Mouse (Mus musculus): ENCODE results near the gene Trpm8. TPM values are rescaled to one million over a fixed set of nuclear protein-coding genes. Genes with fewer than 3 reads are reported as not detected.

The Trpm8 gene
- polyA plus RNA-seq, 1 experiment, result 0.02 TPM

DNA sequence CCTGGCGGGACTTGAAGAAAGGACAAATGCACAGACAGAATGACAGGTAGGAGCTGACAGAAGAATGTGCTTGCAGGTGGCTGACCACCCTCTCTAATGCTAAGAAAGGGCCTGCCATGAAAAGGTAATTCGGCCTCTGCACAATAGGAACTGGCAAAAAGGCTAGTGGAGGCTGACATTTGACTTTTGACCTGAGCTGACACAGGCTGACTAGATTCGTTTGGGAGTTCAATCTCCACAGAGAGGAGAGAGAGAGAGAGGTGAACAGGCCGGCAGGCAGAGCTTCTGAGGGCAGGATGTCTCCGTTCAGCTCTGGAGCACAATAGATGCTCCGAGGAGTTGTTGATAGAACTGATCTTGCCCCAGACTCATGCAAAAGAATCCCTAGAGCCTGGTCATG is 31.1 kb upstream of the Trpm8 start:
- DNase-seq (ENCODE audit: extremely low spot score in 1 of 2, low spot score in 1 of 2), result no peak

DNA sequence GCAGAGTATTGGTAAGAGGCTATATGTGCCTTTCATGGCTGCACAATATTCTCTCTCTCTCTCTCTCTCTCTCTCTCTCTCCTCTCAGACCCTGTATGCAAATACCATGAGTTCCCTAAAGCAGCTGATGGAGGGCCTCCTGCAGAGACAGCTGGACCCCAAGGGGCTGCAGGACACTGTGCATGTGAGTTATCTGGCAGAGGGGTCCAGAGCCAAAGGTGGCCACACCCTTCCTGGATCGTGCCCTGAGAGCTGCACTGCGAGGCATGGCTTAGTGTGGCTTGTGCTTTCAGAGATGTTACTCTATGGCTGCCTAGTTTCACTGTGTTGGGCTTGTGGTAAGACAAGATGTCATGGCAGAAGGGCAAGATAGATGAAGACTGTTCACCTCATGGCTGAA is 29.8 kb upstream of the Trpm8 start:
- DNase-seq (ENCODE audit: extremely low spot score in 1 of 2, low spot score in 1 of 2), result no peak

DNA sequence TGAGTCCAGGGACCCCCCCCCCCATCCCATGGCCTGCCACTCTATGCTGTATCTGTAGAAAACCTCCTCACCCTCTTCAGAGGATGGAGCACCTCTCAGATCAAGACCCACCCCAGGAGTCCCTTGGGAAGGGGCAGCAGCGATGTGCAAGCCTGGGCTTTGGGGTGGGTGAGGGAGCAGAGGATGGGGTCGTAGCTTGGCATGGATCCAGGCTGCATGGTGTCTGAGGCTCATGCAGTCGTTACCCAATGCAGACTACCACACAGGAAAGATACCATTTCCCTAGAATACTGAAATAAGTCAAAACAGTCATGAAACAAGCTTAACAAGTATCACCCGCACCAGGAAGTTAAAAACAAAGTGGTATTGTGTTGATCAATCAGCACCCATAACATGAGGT is 28.8 kb upstream of the Trpm8 start:
- no peak for DNase-seq (ENCODE audit: extremely low spot score in 1 of 2, low spot score in 1 of 2)

- DNase-seq (ENCODE audit: extremely low spot score in 1 of 2, low spot score in 1 of 2), result no peak
Observed at GRCm38 (mm10) chr1:88249596-88249995, 27.9 kb upstream of the Trpm8 start.

DNA sequence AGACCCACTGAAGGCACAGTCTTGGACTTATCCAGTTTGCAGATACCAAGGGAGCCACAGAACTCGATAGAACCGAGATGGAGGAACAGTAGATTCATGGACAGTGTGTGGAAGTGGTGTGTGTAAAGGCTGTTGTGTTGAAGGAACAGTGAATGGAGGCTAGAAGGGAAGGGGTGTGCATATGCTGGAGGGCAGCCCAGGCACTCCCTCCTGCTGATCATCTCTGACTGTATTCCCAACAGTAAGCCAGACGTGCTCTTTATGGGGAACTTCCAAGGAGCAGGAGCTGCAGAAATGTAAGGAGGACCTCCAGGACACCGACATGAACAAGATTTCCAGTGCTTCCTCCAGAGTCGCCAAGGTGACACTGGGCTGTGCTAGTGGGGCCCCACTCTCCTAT is 27.4 kb upstream of the Trpm8 start:
- no peak for DNase-seq (ENCODE audit: extremely low spot score in 1 of 2, low spot score in 1 of 2)

DNA sequence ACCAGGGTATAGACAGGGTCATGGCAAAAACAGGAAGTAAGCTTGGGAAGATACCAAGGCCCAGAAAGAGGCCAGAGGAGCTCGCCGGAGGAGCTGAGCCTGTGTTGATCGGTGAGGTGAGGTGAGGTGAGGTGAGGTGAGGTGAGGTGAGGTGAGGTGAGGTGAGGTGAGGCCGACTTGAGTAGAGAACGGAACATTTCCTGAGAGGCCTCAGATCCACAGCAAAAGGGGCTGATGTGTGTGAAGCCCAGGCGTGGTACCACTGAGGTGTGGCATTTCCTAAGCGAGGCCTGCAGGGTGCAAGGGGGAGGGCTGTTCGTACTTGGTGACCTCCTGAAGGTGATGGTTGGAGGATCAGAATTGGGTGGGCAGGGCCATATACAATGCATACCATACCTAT is 24.4 kb upstream of the Trpm8 start:
- no peak for DNase-seq (ENCODE audit: extremely low spot score in 1 of 2, low spot score in 1 of 2)

- DNase-seq (ENCODE audit: extremely low spot score in 1 of 2, low spot score in 1 of 2), result no peak
Observed at GRCm38 (mm10) chr1:88253540-88253939, 23.9 kb upstream of the Trpm8 start.

DNA sequence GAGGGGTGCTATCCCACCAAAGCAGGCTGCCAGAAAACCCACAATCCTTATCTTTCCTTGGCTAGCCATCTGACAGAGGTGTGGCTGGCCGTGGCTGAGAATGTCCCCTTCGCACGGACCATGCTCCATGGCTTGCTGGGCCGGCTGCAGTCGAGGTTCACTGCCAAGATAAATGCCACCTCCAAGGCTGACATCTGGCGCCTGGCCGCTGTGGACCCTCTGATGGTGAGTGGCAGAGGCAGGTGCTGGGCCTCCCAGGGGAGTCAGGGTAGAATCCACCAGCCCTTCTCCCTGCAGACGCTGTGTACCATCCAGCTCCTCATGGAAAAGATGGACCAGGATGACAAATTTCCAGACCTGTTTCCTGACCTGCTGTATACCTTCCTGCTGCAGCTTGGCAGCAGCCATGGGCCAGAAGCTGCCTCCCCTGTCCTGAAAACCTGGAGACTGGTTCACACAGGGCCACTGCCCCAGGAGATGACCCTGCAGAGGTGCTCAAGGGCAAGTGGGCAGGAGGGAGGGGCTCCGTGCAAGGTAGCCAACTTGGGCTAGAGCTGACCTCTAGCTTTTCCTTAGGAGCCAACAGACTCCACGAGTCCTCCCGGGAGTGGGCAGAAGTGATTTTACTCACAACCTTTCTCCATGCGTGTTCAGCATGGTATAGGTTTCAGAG is 22.5 kb upstream of the Trpm8 start:
- DNase-seq (ENCODE audit: extremely low spot score in 1 of 2, low spot score in 1 of 2), result no peak

DNA sequence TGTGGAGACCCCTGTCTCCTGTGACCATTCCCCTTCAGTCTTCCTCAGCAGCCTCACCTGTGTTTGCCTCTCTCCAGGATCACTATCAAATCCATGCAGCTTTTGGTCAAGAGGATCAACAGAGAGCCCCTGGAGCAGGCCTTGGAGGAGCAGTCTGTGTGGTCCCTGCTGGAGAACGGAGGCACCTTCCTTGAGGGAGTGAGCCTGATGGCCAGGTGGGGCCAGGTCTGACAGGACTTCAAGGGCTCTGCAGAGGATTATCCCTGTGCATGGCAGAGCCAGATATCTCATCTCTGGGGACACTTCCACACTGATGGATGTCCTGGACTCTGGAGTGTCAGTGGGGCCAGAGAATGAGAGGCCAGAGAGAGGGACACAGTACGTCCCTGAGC is 22.0 kb upstream of the Trpm8 start:
- no peak for DNase-seq (ENCODE audit: extremely low spot score in 1 of 2, low spot score in 1 of 2)

DNA sequence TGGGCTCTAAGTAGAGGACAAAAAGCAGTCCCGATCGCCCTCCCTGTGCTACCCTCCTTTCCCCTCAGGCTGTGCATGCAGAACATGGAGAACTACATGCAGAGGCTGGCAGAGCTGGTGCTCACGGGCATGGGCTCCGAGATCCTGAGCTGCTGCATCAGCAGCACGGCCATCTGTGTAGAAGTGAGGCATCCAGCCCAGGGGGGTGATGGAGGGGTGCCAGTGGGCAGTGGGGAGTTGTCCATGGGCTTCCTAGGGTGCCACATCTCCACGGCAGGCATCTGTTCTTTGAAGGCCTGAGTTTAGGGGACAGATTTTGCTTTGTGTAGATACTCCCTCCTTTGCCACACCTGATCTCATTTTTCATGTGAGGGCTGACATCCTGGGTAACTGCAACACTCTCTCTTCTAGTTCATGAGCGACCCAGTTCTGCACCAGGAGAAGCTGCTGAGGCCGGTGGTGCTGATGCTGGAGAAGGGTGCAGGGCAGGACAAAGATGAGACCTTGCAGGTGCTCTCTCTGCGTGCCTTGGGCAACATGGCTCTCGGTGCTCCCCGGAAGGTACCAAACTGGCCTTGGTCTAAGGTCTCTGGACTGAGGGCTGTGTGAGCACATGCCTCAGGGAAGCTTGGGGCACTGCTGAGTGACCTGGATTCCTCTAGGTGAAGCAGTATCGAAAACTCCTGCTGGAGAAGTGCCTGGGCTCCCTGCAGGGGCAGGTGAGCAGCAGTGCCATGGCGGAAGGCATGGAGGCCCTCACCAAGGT is 21.3 kb upstream of the Trpm8 start:
- DNase-seq (ENCODE audit: extremely low spot score in 1 of 2, low spot score in 1 of 2), result no peak

GRCm38 (mm10) chr1:88256886-88257663 is 20.4 kb upstream of the Trpm8 start:
- no peak for DNase-seq (ENCODE audit: extremely low spot score in 1 of 2, low spot score in 1 of 2)

- DNase-seq (ENCODE audit: extremely low spot score in 1 of 2, low spot score in 1 of 2), result no peak
Observed at GRCm38 (mm10) chr1:88257681-88258080, 19.8 kb upstream of the Trpm8 start.

GRCm38 (mm10) chr1:88258361-88258760 is 19.1 kb upstream of the Trpm8 start:
- DNase-seq (ENCODE audit: extremely low spot score in 1 of 2, low spot score in 1 of 2), result no peak

DNA sequence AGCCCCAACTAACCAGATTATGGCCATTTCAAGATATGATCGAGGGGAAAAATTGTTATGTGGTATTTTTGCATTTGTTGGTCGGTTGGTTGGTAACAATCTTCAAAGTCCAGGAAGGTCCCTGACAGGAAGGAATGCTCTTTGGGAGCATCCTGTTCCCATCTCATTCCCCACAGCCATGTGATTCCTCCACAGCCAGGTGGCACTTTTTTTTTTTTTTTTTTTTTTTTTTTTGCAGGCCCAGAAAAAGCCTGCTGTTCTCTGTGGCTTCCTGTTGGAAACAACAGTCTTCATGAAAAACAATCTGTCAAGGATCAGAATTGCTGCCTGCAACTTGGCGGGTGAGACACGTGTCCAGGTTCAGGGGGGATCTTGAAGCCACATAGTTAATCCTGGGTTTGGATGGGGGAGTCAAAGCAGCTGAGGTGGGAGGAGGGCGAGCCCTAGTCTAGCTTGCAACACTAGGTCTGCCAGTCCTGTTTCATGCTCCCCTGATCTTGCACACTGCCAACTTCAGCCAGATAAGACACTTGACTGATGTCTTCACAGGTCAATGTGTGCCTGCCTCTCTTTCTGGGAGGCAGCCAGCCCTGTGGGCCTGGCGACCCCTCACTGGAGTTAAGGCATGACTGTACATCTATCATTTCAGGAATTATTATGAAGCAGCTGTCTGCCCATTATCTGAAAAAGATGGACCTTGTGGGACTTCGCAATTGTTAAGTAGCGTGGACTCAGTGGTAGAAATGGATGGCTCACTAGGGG is 18.4 kb upstream of the Trpm8 start:
- DNase-seq (ENCODE audit: extremely low spot score in 1 of 2, low spot score in 1 of 2), result no peak

DNA sequence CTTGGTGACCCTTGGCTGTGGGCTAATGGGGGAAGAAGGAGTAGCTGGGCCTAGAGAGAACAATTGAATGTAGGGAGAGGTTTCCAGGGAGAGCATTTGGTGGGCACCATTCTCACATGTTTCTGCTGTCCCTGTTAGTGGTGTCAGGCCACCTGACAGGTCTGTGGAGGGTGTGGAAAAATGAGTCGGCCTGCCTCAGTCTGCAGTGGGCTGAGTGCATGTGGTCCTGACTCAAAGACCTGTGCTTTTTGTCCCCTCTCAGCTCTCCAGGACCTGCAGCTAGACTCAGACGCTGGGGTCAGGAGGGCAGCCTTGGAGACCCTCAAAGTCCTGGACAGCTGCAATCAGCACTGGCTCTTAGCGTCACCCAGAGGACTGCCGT is 17.8 kb upstream of the Trpm8 start:
- no peak for DNase-seq (ENCODE audit: extremely low spot score in 1 of 2, low spot score in 1 of 2)

DNA sequence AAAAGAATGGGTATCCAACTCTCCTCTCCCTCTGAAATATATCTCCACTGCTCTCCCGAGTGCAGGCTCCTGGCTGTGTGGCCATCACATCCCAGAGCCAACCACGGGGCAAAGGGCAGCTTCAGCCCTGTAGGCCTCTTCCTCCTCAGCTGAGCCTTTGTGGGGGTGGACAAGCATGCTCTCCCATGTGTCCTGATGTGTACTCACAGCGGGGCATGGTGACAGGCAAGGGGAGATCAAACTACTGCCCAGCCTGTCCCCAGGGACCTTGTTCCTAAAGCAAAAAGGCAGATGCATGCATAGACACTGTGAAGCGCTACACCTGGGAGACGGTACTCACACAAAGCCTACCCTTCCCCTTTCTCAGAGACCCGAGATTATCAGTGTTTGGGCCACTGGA is 17.3 kb upstream of the Trpm8 start:
- DNase-seq (ENCODE audit: extremely low spot score in 1 of 2, low spot score in 1 of 2), result no peak

DNA sequence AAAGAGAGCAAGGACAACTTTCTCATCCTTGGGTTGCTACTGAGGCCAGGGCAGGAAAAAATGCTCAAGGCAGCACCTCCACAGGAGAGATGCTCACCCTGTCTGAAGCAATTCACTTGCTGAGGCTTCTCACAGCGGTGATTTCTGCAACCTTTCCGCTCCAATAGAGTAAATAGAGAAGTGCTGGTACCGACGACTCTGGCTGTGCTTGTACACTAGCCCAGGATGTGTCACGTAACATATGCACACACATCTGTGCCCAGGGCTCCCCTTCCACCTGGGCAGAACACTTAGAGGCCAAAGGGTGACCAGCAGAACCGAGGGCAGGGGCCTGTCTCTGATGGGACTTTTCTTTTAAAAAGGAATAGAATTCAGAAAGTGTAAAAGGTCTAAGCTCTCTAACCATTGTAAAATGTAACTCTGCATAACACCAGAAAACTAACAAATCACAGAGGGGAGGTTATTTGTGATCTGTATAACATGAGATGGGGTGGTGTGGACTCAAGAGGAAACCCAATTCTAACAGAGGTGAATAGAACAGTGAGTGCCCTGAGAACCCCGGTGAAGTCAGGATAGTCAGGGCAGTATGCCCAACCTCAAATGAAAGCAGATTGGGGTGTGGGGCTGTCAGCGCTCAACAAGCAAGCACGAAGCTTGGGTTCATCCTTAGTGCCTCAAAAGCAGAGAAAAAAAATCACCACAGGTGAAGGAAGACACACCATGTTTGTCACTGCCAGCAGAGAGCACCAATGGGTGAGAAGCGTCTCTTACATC is 16.7 kb upstream of the Trpm8 start:
- DNase-seq (ENCODE audit: extremely low spot score in 1 of 2, low spot score in 1 of 2), result no peak

DNA sequence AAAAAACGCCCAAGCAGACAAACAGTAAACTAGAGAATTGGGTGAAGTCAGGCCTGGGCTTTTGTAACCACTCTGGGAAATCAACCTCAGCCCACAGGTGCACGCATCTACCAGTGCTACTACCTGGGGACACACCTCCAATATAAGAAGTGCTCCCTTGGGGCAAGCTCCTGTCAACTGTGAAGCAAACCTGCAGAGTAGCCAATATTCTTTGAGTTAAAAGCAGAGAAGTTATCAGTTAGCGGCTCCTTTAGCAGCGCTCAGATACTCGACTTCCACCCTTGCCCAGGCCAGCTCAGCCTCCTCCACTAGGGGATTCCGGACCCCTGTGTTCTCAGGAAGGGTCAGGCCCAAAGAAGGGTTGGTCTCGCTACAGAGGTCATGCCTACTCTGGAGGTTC is 15.8 kb upstream of the Trpm8 start:
- no peak for DNase-seq (ENCODE audit: extremely low spot score in 1 of 2, low spot score in 1 of 2)

GRCm38 (mm10) chr1:88262255-88262654 is 15.2 kb upstream of the Trpm8 start:
- DNase-seq (ENCODE audit: extremely low spot score in 1 of 2, low spot score in 1 of 2), result no peak

GRCm38 (mm10) chr1:88262961-88263360 is 14.5 kb upstream of the Trpm8 start:
- no peak for DNase-seq (ENCODE audit: extremely low spot score in 1 of 2, low spot score in 1 of 2)
